Mouse (Mus musculus): ENCODE data around the gene Sox12. TPM values are rescaled to one million over a fixed set of nuclear protein-coding genes. Genes with fewer than 3 reads are reported as not detected.

The Sox12 gene
- 0.20 TPM for polyA plus RNA-seq (2017; shearing (Covaris generic))

DNA sequence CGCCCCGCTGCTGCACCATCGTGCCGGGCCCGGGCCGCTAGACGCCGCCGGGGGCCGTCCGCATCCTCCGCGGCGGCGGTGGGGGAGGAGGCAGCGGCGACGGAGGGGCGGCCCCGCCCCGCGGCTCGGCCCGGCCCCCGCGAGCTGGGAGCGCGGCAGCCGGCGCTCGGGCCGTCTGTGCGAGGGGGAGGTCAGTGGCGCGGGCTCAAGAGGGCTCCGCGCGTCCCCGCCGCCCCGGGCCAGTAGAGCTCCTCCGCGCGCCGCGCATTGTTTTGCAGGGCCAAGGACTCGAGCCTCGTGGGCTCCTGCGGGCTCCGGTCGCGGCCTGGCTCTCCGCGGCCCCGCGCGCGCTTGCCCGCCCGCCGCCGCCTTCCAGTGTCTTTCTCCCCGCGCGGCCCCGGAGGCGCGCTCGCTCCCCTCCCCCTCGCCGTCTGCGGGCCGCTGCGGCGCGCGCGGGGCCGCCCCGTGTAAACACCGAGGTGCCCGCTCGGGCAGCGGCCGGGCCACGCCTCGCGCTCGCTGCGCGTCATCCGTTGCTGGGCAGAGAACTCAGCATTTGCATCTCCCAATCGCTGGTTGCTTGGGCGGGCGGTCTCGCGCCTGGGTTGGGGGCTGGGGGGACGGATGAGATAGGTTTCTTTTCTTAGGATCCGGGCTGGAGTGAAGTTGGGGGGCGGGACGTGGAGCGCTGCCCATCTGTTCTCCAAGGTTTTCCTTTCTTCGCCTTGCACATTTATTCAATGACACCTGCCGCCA is at the start of gene Sox12:
Sox12 (minus strand) TSS at position 384 of the 756 bp plus-strand sequence.

DNA sequence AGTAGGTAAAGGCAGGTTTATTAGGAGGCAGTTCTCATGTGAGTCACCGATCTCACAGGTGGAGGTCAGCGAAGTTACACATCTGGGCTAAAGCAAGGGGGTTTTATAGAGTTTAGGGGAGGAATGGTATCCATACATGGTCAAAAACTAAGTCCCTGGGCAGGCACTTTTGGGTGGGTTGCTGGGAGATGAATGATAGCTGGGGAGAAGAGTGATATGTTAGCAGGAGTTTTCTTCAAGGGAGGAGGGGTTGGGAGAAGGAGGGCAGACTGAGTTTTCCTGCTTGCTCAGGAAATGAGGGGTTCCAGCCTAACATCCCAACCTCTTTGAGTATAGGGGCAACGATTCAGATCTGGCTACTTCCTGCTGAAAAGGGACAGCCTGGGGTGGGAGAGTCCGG is 17.4 kb upstream of the Sox12 start, which contains the start of gene 6820408C15Rik:
6820408C15Rik (plus strand) TSS at position 301 of the 400 bp plus-strand sequence.

DNA sequence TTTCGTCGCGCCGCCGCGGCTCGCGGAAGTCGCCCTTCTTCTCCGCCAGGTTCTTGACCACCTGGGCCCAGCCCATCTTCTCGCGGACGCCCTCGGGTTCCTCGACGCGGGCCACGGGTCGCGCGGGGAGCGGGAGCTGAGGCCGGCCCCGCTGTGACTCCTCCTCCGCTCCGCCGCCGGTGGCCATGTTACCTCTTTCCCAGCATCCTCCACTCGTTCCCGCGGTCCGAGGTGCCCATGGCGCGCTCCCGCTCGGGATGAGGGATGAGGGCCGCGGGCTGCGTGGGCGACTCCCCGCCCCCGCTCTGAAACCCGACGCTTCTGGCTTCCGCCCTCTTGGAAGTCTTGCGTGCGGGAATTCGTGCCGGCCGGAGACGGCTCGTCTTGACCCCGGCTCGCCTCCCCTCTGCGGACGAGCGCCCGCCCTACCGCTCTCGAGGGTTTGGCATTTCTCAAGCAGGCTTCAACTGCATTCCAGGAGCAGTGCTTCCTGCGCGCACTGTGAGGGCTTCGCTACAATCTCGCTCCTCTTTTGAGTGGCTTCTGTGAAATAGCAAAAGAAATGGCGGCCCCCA is 16.8 kb upstream of the Sox12 start, which contains the start of gene Zcchc3:
Zcchc3 (minus strand) TSS at position 437 of the 575 bp plus-strand sequence.

DNA sequence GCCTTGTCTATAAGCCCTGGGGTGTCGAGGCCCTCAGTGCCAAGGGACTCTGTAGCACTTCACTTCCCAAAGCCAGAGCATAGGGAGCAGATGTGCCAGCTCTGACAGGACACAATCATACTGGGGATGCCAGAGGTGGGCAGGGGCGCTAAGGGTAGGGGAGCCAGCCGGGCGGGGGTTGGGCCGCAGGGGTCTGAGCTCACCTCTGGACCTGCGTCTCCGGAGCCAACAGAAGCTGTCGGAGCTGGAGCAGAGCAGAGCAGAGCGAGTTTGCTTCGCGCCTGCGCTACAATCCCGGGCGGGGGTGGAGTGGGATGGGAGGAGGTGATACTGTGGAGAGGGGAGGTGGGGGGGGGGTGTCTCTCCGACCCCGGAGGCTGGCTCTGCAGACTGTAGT is 21.5 kb downstream of the Sox12 start, which contains the start of gene Nrsn2:
Nrsn2 (minus strand) TSS at position 294 of the 397 bp plus-strand sequence.

Other genes with a start within 250 kb of the Sox12 start
- 41.7 TPM for gene Csnk2a1, start 171.2 kb downstream of the Sox12 start, polyA plus RNA-seq (2017; shearing (Covaris generic))
- 62.9 TPM for gene Tbc1d20, start 104.2 kb downstream of the Sox12 start, polyA plus RNA-seq (2017; shearing (Covaris generic))
- gene Rbck1, start 65.4 kb downstream of the Sox12 start, polyA plus RNA-seq (2017; shearing (Covaris generic)) = 247 TPM
- gene Trib3, start 54.0 kb downstream of the Sox12 start, polyA plus RNA-seq (2017; shearing (Covaris generic)) = 4.6 TPM
- not detected for gene Nrsn2, start 21.4 kb downstream of the Sox12 start, polyA plus RNA-seq (2017; shearing (Covaris generic))
- gene Zcchc3, start 17.0 kb upstream of the Sox12 start, polyA plus RNA-seq (2017; shearing (Covaris generic)) = 0.67 TPM
- gene 6820408C15Rik, start 17.5 kb upstream of the Sox12 start, polyA plus RNA-seq (2017; shearing (Covaris generic)) = not detected
- gene Defb23, start 66.6 kb upstream of the Sox12 start, polyA plus RNA-seq (2017; shearing (Covaris generic)) = not detected
- not detected for gene Defb20, start 79.0 kb upstream of the Sox12 start, polyA plus RNA-seq (2017; shearing (Covaris generic))
- not detected for gene Defb22, start 92.1 kb upstream of the Sox12 start, polyA plus RNA-seq (2017; shearing (Covaris generic))
- gene Defb26, start 113.6 kb upstream of the Sox12 start, polyA plus RNA-seq (2017; shearing (Covaris generic)) = not detected
- not detected for gene Defb28, start 120.2 kb upstream of the Sox12 start, polyA plus RNA-seq (2017; shearing (Covaris generic))
- gene Defb29, start 142.0 kb upstream of the Sox12 start, polyA plus RNA-seq (2017; shearing (Covaris generic)) = not detected
- gene Gm17416, start 171.3 kb upstream of the Sox12 start, polyA plus RNA-seq (2017; shearing (Covaris generic)) = not detected
- not detected for gene Defb21, start 174.7 kb upstream of the Sox12 start, polyA plus RNA-seq (2017; shearing (Covaris generic))
- gene Defb19, start 182.2 kb upstream of the Sox12 start, polyA plus RNA-seq (2017; shearing (Covaris generic)) = not detected
- not detected for gene Defb45, start 201.3 kb upstream of the Sox12 start, polyA plus RNA-seq (2017; shearing (Covaris generic))
- gene Defb36, start 206.3 kb upstream of the Sox12 start, polyA plus RNA-seq (2017; shearing (Covaris generic)) = not detected
- not detected for gene Defb25, start 225.0 kb upstream of the Sox12 start, polyA plus RNA-seq (2017; shearing (Covaris generic))
- gene Rem1, start 228.9 kb upstream of the Sox12 start, polyA plus RNA-seq (2017; shearing (Covaris generic)) = not detected